Mouse (Mus musculus) cortical plate, adult 2 months (tissue): Measurements from ENCODE around the gene Mbnl1.

Source experiments
- CTCF ChIP-seq: fragments of 200-500 bp; IDR thresholded peaks from 2 replicates; pipeline ENCODE4 v1.5.1; 2011; ENCODE audit warnings: mild to moderate bottlenecking, control low read depth, low read length; ENCODE audit not compliant: insufficient read depth; ENCODE audit errors: extremely low read depth
- POLR2A ChIP-seq: fragments of 200-500 bp; IDR thresholded peaks from 2 replicates; pipeline ENCODE4 v1.6.1; 2011; ENCODE audit warnings: mild to moderate bottlenecking, low read length, control low read depth; ENCODE audit not compliant: insufficient read depth; ENCODE audit errors: extremely low read depth

DNA sequence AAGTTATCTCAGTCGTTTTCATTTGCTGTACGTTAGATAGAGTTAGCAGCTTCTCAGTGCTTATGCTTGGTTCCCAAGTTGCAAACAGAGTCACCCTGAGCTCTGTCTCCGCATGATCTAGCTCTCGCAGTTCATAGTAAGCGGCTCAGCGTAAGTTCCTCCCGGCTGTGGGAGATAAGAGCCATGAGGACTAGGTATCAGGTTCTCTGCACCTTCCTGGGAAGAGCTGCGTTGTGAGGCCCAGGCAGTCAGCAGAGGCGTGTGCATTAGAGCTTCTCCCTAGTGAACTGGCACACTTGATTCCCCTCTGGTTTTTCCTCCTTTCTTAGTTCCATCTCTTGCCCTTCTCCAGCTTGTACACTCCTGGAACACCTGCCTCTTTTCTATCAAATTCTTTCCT, 73.6 kb downstream of the Mbnl1 start:
- TF ChIP-seq CTCF (no peak), POLR2A (no peak)
